Mouse (Mus musculus): ENCODE measurements around the gene Ank. TPM values are rescaled to one million over a fixed set of nuclear protein-coding genes. Genes with fewer than 3 reads are reported as not detected.

Ank gene
- polyA plus RNA-seq, 1 experiment from 2014 or later = 11.0 TPM

GRCm38 (mm10) chr15:27571179-27571578, 104.7 kb downstream of the Ank start:
- H3K4me2 ChIP-seq (ENCODE audit: low read length) = no peak overlapping the region
- no peaks in the 10 kb centered on the region for H3K27me3 ChIP-seq (ENCODE audit: insufficient read depth, low read length)
- H3K27ac ChIP-seq = no peak overlapping the region
- H3K9me3 ChIP-seq (replicated peaks; ENCODE audit: low read length) = no peaks in the 10 kb centered on the region
- no peak overlapping the region for H3K4me3 ChIP-seq (replicated peaks; ENCODE audit: low read depth, low read length)
- DNase-seq (ENCODE audit: low spot score) (no peak), ATAC-seq (replicated peaks; ENCODE audit: low FRiP score, low read depth) (no peak)
- 88% methylated on average over 8 of the region's 8 CpGs for WGBS
- H3K36me3 ChIP-seq (ENCODE audit: insufficient read depth, low read length) = no peaks in the 10 kb centered on the region
- no peaks in the 10 kb centered on the region for H3K4me1 ChIP-seq (replicated peaks; ENCODE audit: insufficient read depth, low read length)
- no peak overlapping the region for H3K9ac ChIP-seq (ENCODE audit: low read depth, low read length)
- no peak for TF ChIP-seq CTCF (IDR thresholded peaks at IDR 0.05; ENCODE audit: low read depth)

GRCm38 (mm10) chr15:27574992-27575781, 108.7 kb downstream of the Ank start:
- DNase-seq (ENCODE audit: low spot score) = no peak
- H3K36me3 ChIP-seq (ENCODE audit: insufficient read depth, low read length) = no peaks in the 10 kb centered on the region
- 78% methylated on average over 8 of the region's 8 CpGs for WGBS
- no peak overlapping the region for H3K4me2 ChIP-seq (ENCODE audit: low read length)
- no peaks in the 10 kb centered on the region for H3K4me1 ChIP-seq (replicated peaks; ENCODE audit: insufficient read depth, low read length)
- no peak overlapping the region for H3K4me3 ChIP-seq (replicated peaks; ENCODE audit: low read depth, low read length)
- no peak overlapping the region for H3K9ac ChIP-seq (ENCODE audit: low read depth, low read length)
- H3K27me3 ChIP-seq (ENCODE audit: insufficient read depth, low read length) = no peaks in the 10 kb centered on the region
- H3K27ac ChIP-seq = no peak overlapping the region
- ATAC-seq (replicated peaks; ENCODE audit: low FRiP score, low read depth) = no peak
- H3K9me3 ChIP-seq (replicated peaks; ENCODE audit: low read length) = no peaks in the 10 kb centered on the region
- TF ChIP-seq CTCF (IDR thresholded peaks at IDR 0.05; ENCODE audit: low read depth) = no peak

- no peak for TF ChIP-seq CTCF (IDR thresholded peaks at IDR 0.05; ENCODE audit: low read depth)
- WGBS = 68% methylated on average over 3 of the region's 3 CpGs
- Histone ChIP-seq H3K27me3 (ENCODE audit: insufficient read depth, low read length) (no peaks in the 10 kb centered on the region), H3K4me3 (replicated peaks; ENCODE audit: low read depth, low read length) (no peak overlapping the region), H3K4me2 (ENCODE audit: low read length) (no peak overlapping the region), H3K9me3 (replicated peaks; ENCODE audit: low read length) (no peaks in the 10 kb centered on the region), H3K4me1 (replicated peaks; ENCODE audit: insufficient read depth, low read length) (no peaks in the 10 kb centered on the region), H3K27ac (no peak overlapping the region), H3K9ac (ENCODE audit: low read depth, low read length) (no peak overlapping the region), H3K36me3 (ENCODE audit: insufficient read depth, low read length) (no peaks in the 10 kb centered on the region)
- DNase-seq (ENCODE audit: low spot score) (no peak), ATAC-seq (replicated peaks; ENCODE audit: low FRiP score, low read depth) (no peak)
Observed at GRCm38 (mm10) chr15:27575932-27576331, 109.5 kb downstream of the Ank start.

GRCm38 (mm10) chr15:27576886-27577285, 110.4 kb downstream of the Ank start:
- no peak for ATAC-seq (replicated peaks; ENCODE audit: low FRiP score, low read depth)
- Histone ChIP-seq H3K36me3 (ENCODE audit: insufficient read depth, low read length) (no peaks in the 10 kb centered on the region), H3K4me2 (ENCODE audit: low read length) (no peak overlapping the region), H3K9me3 (replicated peaks; ENCODE audit: low read length) (no peaks in the 10 kb centered on the region), H3K9ac (ENCODE audit: low read depth, low read length) (no peak overlapping the region), H3K4me1 (replicated peaks; ENCODE audit: insufficient read depth, low read length) (no peaks in the 10 kb centered on the region), H3K27me3 (ENCODE audit: insufficient read depth, low read length) (no peaks in the 10 kb centered on the region), H3K4me3 (replicated peaks; ENCODE audit: low read depth, low read length) (no peak overlapping the region), H3K27ac (no peak overlapping the region)
- TF ChIP-seq CTCF (IDR thresholded peaks at IDR 0.05; ENCODE audit: low read depth) = no peak
- no peak for DNase-seq (ENCODE audit: low spot score)
- 85% methylated on average over 1 of the region's 1 CpGs for WGBS

GRCm38 (mm10) chr15:27577915-27578780, 111.7 kb downstream of the Ank start:
- Histone ChIP-seq H3K4me2 (ENCODE audit: low read length) (no peak overlapping the region), H3K9ac (ENCODE audit: low read depth, low read length) (no peak overlapping the region), H3K27me3 (ENCODE audit: insufficient read depth, low read length) (no peaks in the 10 kb centered on the region), H3K4me1 (replicated peaks; ENCODE audit: insufficient read depth, low read length) (no peaks in the 10 kb centered on the region), H3K9me3 (replicated peaks; ENCODE audit: low read length) (no peaks in the 10 kb centered on the region), H3K36me3 (ENCODE audit: insufficient read depth, low read length) (no peaks in the 10 kb centered on the region), H3K4me3 (replicated peaks; ENCODE audit: low read depth, low read length) (no peak overlapping the region), H3K27ac (no peak overlapping the region)
- DNase-seq (ENCODE audit: low spot score) (no peak), ATAC-seq (replicated peaks; ENCODE audit: low FRiP score, low read depth) (no peak)
- no peak for TF ChIP-seq CTCF (IDR thresholded peaks at IDR 0.05; ENCODE audit: low read depth)
- WGBS = 73% methylated on average over 16 of the region's 16 CpGs

- Histone ChIP-seq H3K27ac (no peak overlapping the region), H3K4me2 (ENCODE audit: low read length) (no peak overlapping the region), H3K9ac (ENCODE audit: low read depth, low read length) (no peak overlapping the region), H3K4me3 (replicated peaks; ENCODE audit: low read depth, low read length) (no peak overlapping the region), H3K27me3 (ENCODE audit: insufficient read depth, low read length) (no peaks in the 10 kb centered on the region), H3K36me3 (ENCODE audit: insufficient read depth, low read length) (no peaks in the 10 kb centered on the region), H3K4me1 (replicated peaks; ENCODE audit: insufficient read depth, low read length) (no peaks in the 10 kb centered on the region), H3K9me3 (replicated peaks; ENCODE audit: low read length) (no peaks in the 10 kb centered on the region)
- DNase-seq (ENCODE audit: low spot score) (no peak), ATAC-seq (replicated peaks; ENCODE audit: low FRiP score, low read depth) (no peak)
- 92% methylated on average over 6 of the region's 6 CpGs for WGBS
- no peak for TF ChIP-seq CTCF (IDR thresholded peaks at IDR 0.05; ENCODE audit: low read depth)
Observed at GRCm38 (mm10) chr15:27578918-27579317, 112.4 kb downstream of the Ank start.

Measured in kidney, postnatal 0 days (tissue).